Mouse (Mus musculus) hindbrain, postnatal 0 days (tissue): ENCODE measurements at regions not wholly inside any gene's neighbourhood (a gene's known extent, or its start where the extent isn't known, plus 50 kb on each side); places are given as distances from the start of the nearest gene placed in this dataset.
A peak's percentile ranks its signal among the peaks of the same experiment; 100 is the strongest.

Experiments used
- ATAC-seq: fragments of 200-750 bp; cut with Nextera tagmentation; 2 replicates; pipeline ENCODE4 v1.8.0; 2017; ENCODE audit warnings: mild to moderate bottlenecking, moderate TSS enrichment, moderate library complexity
- DNase-seq: peaks from one replicate; pipeline ENCODE4 v3.0.0-alpha.2; 2015; ENCODE audit warnings: low spot score
- H3K27ac ChIP-seq: fragments of 300-500 bp; sonication (generic); 2 replicates; pipeline ENCODE4 v1.5.1; 2014; ENCODE audit warnings: mild to moderate bottlenecking
- H3K27me3 ChIP-seq: fragments of 300-500 bp; sonication (generic); 2 replicates; pipeline ENCODE4 v1.6.1; 2014; ENCODE audit warnings: low read length, mixed read lengths; ENCODE audit not compliant: insufficient read depth
- H3K36me3 ChIP-seq: fragments of 300-500 bp; sonication (generic); 2 replicates; pipeline ENCODE4 v1.6.1; 2014; ENCODE audit warnings: low read length, mixed read lengths; ENCODE audit not compliant: insufficient read depth
- H3K4me1 ChIP-seq: fragments of 300-500 bp; sonication (generic); 2 replicates; pipeline ENCODE4 v1.6.1; 2014; ENCODE audit warnings: antibody characterized with exemption, low read length, mixed read lengths; ENCODE audit not compliant: insufficient read depth
- H3K4me2 ChIP-seq: fragments of 300-500 bp; sonication (generic); 2 replicates; pipeline ENCODE4 v1.6.1; 2014; ENCODE audit warnings: low read depth, mild to moderate bottlenecking, low read length, moderate library complexity, mixed read lengths
- H3K4me3 ChIP-seq: fragments of 300-500 bp; sonication (generic); 2 replicates; pipeline ENCODE4 v1.5.1; 2014; ENCODE audit warnings: low read length
- H3K9ac ChIP-seq: fragments of 300-500 bp; sonication (generic); replicated peaks from 2 replicates; pipeline ENCODE4 v1.6.1; 2014; ENCODE audit warnings: mild to moderate bottlenecking, low read length, moderate library complexity, mixed read lengths
- H3K9me3 ChIP-seq: fragments of 300-500 bp; sonication (generic); 2 replicates; pipeline ENCODE4 v1.6.1; 2016; ENCODE audit warnings: low read length, mixed read lengths
- CTCF ChIP-seq: IDR thresholded peaks from 2 replicates; pipeline ENCODE4 v1.5.1; 2016; ENCODE audit warnings: antibody characterized with exemption, control low read depth, low read depth
- WGBS: fragments of 180-500 bp; shearing (Covaris S2); extraction: QIAGEN DNeasy Blood & Tissue Kit; methylation state at CpG from one replicate; pipeline ENCODE4 v1.1.7; 2014; 5-methylcytosine and 5-hydroxymethylcytosine counted together
- microRNA-seq, 2 experiments: library from miRNA; unstranded; fragments of <30 nt; microRNA quantifications; one replicate each; pipeline ENCODE4; 2016

- H3K4me1 ChIP-seq = no peaks in the 10 kb centered on the region
- H3K27me3 ChIP-seq = no peaks in the 10 kb centered on the region
- DNase-seq (no peak), ATAC-seq (no peak)
- H3K4me2 ChIP-seq = no peak overlapping the region
- no peak overlapping the region for H3K27ac ChIP-seq
- no peaks in the 10 kb centered on the region for H3K9me3 ChIP-seq
- no peaks in the 10 kb centered on the region for H3K36me3 ChIP-seq
- H3K4me3 ChIP-seq = no peak overlapping the region
- no peak overlapping the region for H3K9ac ChIP-seq
- 78% methylated on average over 5 of the region's 5 CpGs for WGBS
- TF ChIP-seq CTCF = no peak
Measured at GRCm38 (mm10) chr4:81501802-81502201, 59.2 kb upstream of the Mpdz start.

DNA sequence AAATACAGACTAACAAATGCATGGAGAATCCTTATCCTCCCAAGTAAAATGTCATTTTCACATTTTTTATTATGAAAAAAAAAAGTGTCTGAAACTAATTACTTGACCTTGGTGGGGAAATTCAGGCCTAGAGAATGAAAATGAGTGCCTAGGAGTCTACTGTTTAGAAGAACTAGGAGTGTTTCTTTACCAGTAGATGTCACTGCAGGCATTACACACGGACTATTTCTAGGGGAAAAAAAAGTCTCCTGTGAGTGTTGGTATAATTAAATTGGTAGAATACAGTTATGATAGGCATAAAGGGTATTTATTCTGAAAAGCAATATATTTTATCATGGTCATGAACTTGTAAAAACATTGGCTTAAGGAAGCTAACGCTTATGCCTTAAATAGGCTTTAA is 55.5 kb upstream of the Mpdz start:
- 40% methylated on average over 2 of the region's 2 CpGs for WGBS
- Histone ChIP-seq H3K27ac (no peak overlapping the region), H3K27me3 (no peaks in the 10 kb centered on the region), H3K4me2 (no peak overlapping the region), H3K36me3 (no peaks in the 10 kb centered on the region), H3K4me3 (no peak overlapping the region), H3K9ac (no peak overlapping the region), H3K9me3 (no peaks in the 10 kb centered on the region), H3K4me1 (no peaks in the 10 kb centered on the region)
- DNase-seq (peak; percentile 78), ATAC-seq (0 out of 2 replicates have a peak, but pooled peaks have one; percentile 49)
- TF ChIP-seq CTCF = peak; percentile 76

GRCm38 (mm10) chr4:81492811-81493210 is 50.2 kb upstream of the Mpdz start:
- no peaks in the 10 kb centered on the region for H3K27me3 ChIP-seq
- H3K9me3 ChIP-seq = no peaks in the 10 kb centered on the region
- H3K4me2 ChIP-seq = no peak overlapping the region
- ATAC-seq (no peak), DNase-seq (no peak)
- no peaks in the 10 kb centered on the region for H3K36me3 ChIP-seq
- no peak overlapping the region for H3K27ac ChIP-seq
- 81% methylated on average over 3 of the region's 3 CpGs for WGBS
- H3K9ac ChIP-seq = no peak overlapping the region
- no peak for TF ChIP-seq CTCF
- H3K4me3 ChIP-seq = no peak overlapping the region
- H3K4me1 ChIP-seq = no peaks in the 10 kb centered on the region

Small RNAs in the stretch of these regions (microRNA-seq; reads per million reads assigned to microRNA genes)
- 0 reads per million in 2 experiments for gene Gm22402
